Mouse (Mus musculus) erythroblast, embryonic 14.5 days (primary cell): Measurements from ENCODE around the gene Stx8. TPM values are rescaled to one million over a fixed set of nuclear protein-coding genes. Genes with fewer than 3 reads are reported as not detected.

Experiments
- H3K27me3 ChIP-seq: 2 replicates; pipeline ENCODE4 v1.6.1; 2012; ENCODE audit warnings: inconsistent platforms; ENCODE audit not compliant: control insufficient read depth
- H3K36me3 ChIP-seq: 2 replicates; pipeline ENCODE4 v1.6.1; 2012; ENCODE audit warnings: mild to moderate bottlenecking, inconsistent platforms; ENCODE audit not compliant: control insufficient read depth
- H3K4me1 ChIP-seq: 2 replicates; pipeline ENCODE4 v1.6.1; 2012; ENCODE audit warnings: inconsistent platforms; ENCODE audit not compliant: control insufficient read depth
- H3K4me3 ChIP-seq: replicated peaks from 2 replicates; pipeline ENCODE3; 2012; ENCODE audit warnings: moderate library complexity, mild to moderate bottlenecking, inconsistent platforms
- H3K9me3 ChIP-seq: 2 replicates; pipeline ENCODE4 v1.6.1; 2012; ENCODE audit warnings: low read length, inconsistent platforms, mixed read lengths; ENCODE audit not compliant: control insufficient read depth
- GATA1 ChIP-seq: IDR thresholded peaks from 2 replicates; pipeline ENCODE4 v1.6.1; 2012; ENCODE audit warnings: low read length, inconsistent platforms, mixed read lengths
- TAL1 ChIP-seq: IDR thresholded peaks from 3 replicates; pipeline ENCODE4 v1.6.1; 2012; ENCODE audit warnings: low read length, inconsistent platforms, mixed read lengths
- polyA plus RNA-seq: library from polyadenylated mRNA; stranded (reverse); fragments of >175 nt; gene quantifications from 2 replicates; pipeline ENCODE4 v1.2.3, GENCODE M21; 2012

The Stx8 gene
- polyA plus RNA-seq, 1 experiment: 0.17 TPM

DNA sequence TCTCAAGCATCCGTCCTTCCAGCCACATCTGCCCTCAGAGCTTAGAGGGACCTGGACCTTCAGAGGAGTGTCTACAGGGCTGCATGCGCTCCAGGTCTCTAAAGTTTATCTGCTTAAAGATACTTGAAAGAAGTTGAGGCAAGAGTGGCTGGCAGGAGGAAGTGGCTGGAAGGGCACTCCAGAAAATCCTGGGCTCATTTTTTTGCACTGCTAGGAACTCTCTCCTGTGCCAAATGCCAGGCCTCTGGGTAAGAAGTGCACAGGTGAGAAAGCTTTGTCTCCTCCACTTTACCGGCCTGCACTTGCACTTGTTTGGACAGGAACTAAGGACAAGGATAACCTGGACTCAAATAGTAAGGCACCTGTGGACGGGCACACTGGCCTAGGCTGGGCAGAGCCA, 202.4 kb downstream of the Stx8 start:
- no peaks in the 10 kb centered on the region for H3K36me3 ChIP-seq
- no peaks in the 10 kb centered on the region for H3K27me3 ChIP-seq
- H3K4me3 ChIP-seq: no peak overlapping the region
- H3K9me3 ChIP-seq: no peaks in the 10 kb centered on the region
- no peaks in the 10 kb centered on the region for H3K4me1 ChIP-seq
- TF ChIP-seq TAL1 (no peak), GATA1 (no peak)

GRCm38 (mm10) chr11:68171973-68172647, 206.1 kb downstream of the Stx8 start:
- no peak overlapping the region for H3K4me3 ChIP-seq
- no peaks in the 10 kb centered on the region for H3K36me3 ChIP-seq
- no peaks in the 10 kb centered on the region for H3K9me3 ChIP-seq
- no peaks in the 10 kb centered on the region for H3K4me1 ChIP-seq
- TF ChIP-seq GATA1 (no peak), TAL1 (no peak)
- H3K27me3 ChIP-seq: no peaks in the 10 kb centered on the region

- Histone ChIP-seq H3K9me3 (no peaks in the 10 kb centered on the region), H3K4me3 (no peak overlapping the region), H3K36me3 (no peaks in the 10 kb centered on the region), H3K4me1 (no peaks in the 10 kb centered on the region), H3K27me3 (no peaks in the 10 kb centered on the region)
- TF ChIP-seq GATA1: no peak
- TF ChIP-seq TAL1: no peak
Measured at GRCm38 (mm10) chr11:68172648-68173045, 206.7 kb downstream of the Stx8 start.

DNA sequence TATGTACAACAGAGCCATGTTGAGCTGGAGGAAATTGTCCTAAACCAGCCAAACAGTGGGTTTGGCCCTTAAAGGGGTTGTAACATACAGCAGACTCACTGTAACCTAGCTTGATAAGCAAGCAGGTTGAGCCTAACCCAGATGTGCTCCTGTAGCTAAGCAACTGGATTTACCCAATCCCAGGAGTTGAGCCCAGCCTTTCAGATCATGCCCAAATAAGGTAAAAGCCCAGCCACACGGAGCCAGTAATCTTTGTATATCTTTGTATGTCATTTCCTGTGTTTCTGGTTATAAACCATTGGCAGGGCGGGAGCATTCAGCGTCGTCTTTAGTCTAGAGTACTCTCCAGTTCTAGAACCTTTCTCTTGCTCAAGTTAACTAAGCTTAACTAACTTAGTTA, 210.6 kb downstream of the Stx8 start:
- H3K4me3 ChIP-seq: no peak overlapping the region
- H3K4me1 ChIP-seq: no peaks in the 10 kb centered on the region
- no peak for TF ChIP-seq TAL1
- no peak for TF ChIP-seq GATA1
- no peaks in the 10 kb centered on the region for H3K36me3 ChIP-seq
- H3K27me3 ChIP-seq: no peaks in the 10 kb centered on the region
- no peaks in the 10 kb centered on the region for H3K9me3 ChIP-seq

DNA sequence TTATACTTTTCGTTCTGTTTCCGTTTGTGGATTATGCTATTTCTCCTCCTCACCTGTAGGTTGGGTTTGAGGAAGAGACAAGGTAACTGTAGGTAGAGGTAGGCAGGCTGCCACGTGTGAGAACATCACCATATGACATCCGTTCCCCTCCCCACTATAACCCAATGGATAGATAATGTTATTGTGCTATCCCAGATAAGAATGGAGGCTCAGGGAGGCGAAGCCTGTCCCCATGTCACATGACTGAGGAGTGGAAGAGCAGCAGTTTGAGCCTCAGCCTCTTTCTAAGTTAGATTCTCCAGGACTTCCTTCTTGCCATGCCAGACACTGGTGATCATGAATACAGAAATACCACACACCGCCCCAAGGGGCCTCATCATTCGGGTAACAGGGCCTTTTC, 211.4 kb downstream of the Stx8 start:
- Histone ChIP-seq H3K36me3 (no peaks in the 10 kb centered on the region), H3K4me1 (no peaks in the 10 kb centered on the region), H3K4me3 (no peak overlapping the region), H3K27me3 (no peaks in the 10 kb centered on the region), H3K9me3 (no peaks in the 10 kb centered on the region)
- TF ChIP-seq GATA1 (no peak), TAL1 (no peak)

GRCm38 (mm10) chr11:68185647-68186046, 219.7 kb downstream of the Stx8 start:
- H3K27me3 ChIP-seq: no peaks in the 10 kb centered on the region

GRCm38 (mm10) chr11:68187242-68187641, 221.2 kb downstream of the Stx8 start:
- Histone ChIP-seq H3K4me1 (no peaks in the 10 kb centered on the region), H3K36me3 (no peaks in the 10 kb centered on the region), H3K9me3 (no peaks in the 10 kb centered on the region), H3K4me3 (no peak overlapping the region), H3K27me3 (no peaks in the 10 kb centered on the region)
- no peak for TF ChIP-seq GATA1
- TF ChIP-seq TAL1: no peak

More at GRCm38 (mm10) chr11:68185647-68186046, 219.7 kb downstream of the Stx8 start:
- Histone ChIP-seq H3K4me3 (no peak overlapping the region), H3K36me3 (no peaks in the 10 kb centered on the region), H3K9me3 (no peaks in the 10 kb centered on the region), H3K4me1 (no peaks in the 10 kb centered on the region)
- TF ChIP-seq TAL1 (no peak), GATA1 (no peak)

- no peak overlapping the region for H3K4me3 ChIP-seq
- no peaks in the 10 kb centered on the region for H3K27me3 ChIP-seq
- TF ChIP-seq TAL1: no peak
- no peak for TF ChIP-seq GATA1
- no peaks in the 10 kb centered on the region for H3K9me3 ChIP-seq
- no peaks in the 10 kb centered on the region for H3K4me1 ChIP-seq
- H3K36me3 ChIP-seq: no peaks in the 10 kb centered on the region
Measured at GRCm38 (mm10) chr11:68188695-68189201, 222.8 kb downstream of the Stx8 start.

DNA sequence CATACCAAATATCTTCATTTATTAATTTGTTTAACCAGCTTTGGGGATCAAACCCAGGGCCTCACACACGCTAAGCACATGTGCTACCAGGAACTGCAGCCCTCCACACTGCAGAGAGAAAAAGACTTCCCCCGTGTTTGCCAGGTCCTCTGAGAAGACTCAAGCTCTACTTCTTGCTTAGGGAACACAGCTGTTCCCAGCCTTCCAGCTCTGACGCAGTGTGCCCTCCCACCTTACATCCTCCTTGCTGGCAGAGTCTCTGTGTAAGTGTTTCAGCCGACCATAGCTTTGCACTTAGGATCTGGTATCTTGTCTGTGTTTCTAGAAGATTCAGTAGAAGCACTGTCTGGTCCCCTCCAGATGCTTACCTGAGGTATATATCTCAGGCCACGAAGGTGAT, 224.9 kb downstream of the Stx8 start:
- TF ChIP-seq GATA1: no peak
- no peak for TF ChIP-seq TAL1
- H3K36me3 ChIP-seq: no peaks in the 10 kb centered on the region
- no peaks in the 10 kb centered on the region for H3K27me3 ChIP-seq
- H3K4me3 ChIP-seq: no peak overlapping the region
- H3K4me1 ChIP-seq: no peaks in the 10 kb centered on the region
- H3K9me3 ChIP-seq: no peaks in the 10 kb centered on the region
